Mouse (Mus musculus) liver, embryonic 13.5 days (tissue): ENCODE data around the gene Large2. TPM values are rescaled to one million over a fixed set of nuclear protein-coding genes. Genes with fewer than 3 reads are reported as not detected.
A peak's percentile ranks its signal among the peaks of the same experiment; 100 is the strongest.

Experiments
- ATAC-seq: fragments of 200-750 bp; cut with Nextera tagmentation; 2 replicates; pipeline ENCODE4 v1.8.0; 2017; ENCODE audit warnings: low read depth, mild to moderate bottlenecking, moderate number of reproducible peaks, moderate library complexity
- DNase-seq: peaks from one replicate; pipeline ENCODE4 v3.0.0; 2022
- H3K27ac ChIP-seq: fragments of 300-500 bp; sonication (generic); 2 replicates; pipeline ENCODE4 v1.5.1; 2015; ENCODE audit warnings: moderate library complexity, mild to moderate bottlenecking, inconsistent platforms
- H3K27me3 ChIP-seq: fragments of 300-500 bp; sonication (generic); 2 replicates; pipeline ENCODE4 v1.6.1; 2015; ENCODE audit warnings: mild to moderate bottlenecking, inconsistent platforms
- H3K36me3 ChIP-seq: fragments of 300-500 bp; sonication (generic); 2 replicates; pipeline ENCODE4 v1.6.1; 2015; ENCODE audit warnings: mild to moderate bottlenecking, inconsistent platforms
- H3K4me1 ChIP-seq: fragments of 300-500 bp; sonication (generic); replicated peaks from 2 replicates; pipeline ENCODE4 v1.6.1; 2015; ENCODE audit warnings: inconsistent platforms
- H3K4me2 ChIP-seq: fragments of 300-500 bp; sonication (generic); 2 replicates; pipeline ENCODE4 v1.6.1; 2015; ENCODE audit warnings: inconsistent platforms, mild to moderate bottlenecking, moderate library complexity
- H3K4me3 ChIP-seq: fragments of 300-500 bp; sonication (generic); replicated peaks from 2 replicates; pipeline ENCODE4 v1.5.1; 2015; ENCODE audit warnings: mild to moderate bottlenecking, inconsistent platforms
- H3K9ac ChIP-seq: fragments of 300-500 bp; sonication (generic); 2 replicates; pipeline ENCODE4 v1.6.1; 2015; ENCODE audit warnings: mild to moderate bottlenecking, inconsistent platforms
- H3K9me3 ChIP-seq: fragments of 300-500 bp; sonication (generic); replicated peaks from 2 replicates; pipeline ENCODE4 v1.6.1; 2016; ENCODE audit warnings: inconsistent platforms
- WGBS: fragments of 180-500 bp; shearing (Covaris S2); methylation state at CpG from one replicate; pipeline ENCODE4 v1.1.7; 2015; ENCODE audit not compliant: insufficient replicate concordance; 5-methylcytosine and 5-hydroxymethylcytosine counted together
- polyA plus RNA-seq: library from polyadenylated mRNA; unstranded; fragments of >200 nt; fragmentation: Nextera tagmentation; extraction: Ambion mirVana; gene quantifications from 2 replicates; pipeline ENCODE4 v1.2.1, GENCODE M21; 2015

The Large2 gene
- polyA plus RNA-seq, 1 experiment from 2014 or later, result 1.6 TPM

GRCm38 (mm10) chr2:92350686-92351085, 24.0 kb downstream of the Large2 start:
- ATAC-seq (peak; percentile 26; the same call in 1 of the 2 replicates), DNase-seq (no peak)
- H3K36me3 ChIP-seq, result no peaks in the 10 kb centered on the region; the same call in 1 of the 2 replicates
- no peaks in the 10 kb centered on the region for H3K27me3 ChIP-seq
- no peak overlapping the region for H3K4me2 ChIP-seq
- H3K9ac ChIP-seq, result no peak overlapping the region
- H3K9me3 ChIP-seq, result no peaks in the 10 kb centered on the region
- no peak overlapping the region for H3K4me3 ChIP-seq
- 47% methylated on average over 5 of the region's 5 CpGs for WGBS
- peaks cover 8% of the 10 kb centered on the region for H3K4me1 ChIP-seq
- H3K27ac ChIP-seq, result no peak overlapping the region

- peaks cover 8% of the 10 kb centered on the region for H3K4me1 ChIP-seq
- WGBS, result 59% methylated on average over 6 of the region's 6 CpGs
- no peak overlapping the region for H3K27ac ChIP-seq
- peaks cover 3% of the 10 kb centered on the region; the same call in 1 of the 2 replicates for H3K36me3 ChIP-seq
- no peaks in the 10 kb centered on the region for H3K27me3 ChIP-seq
- no peaks in the 10 kb centered on the region for H3K9me3 ChIP-seq
- H3K9ac ChIP-seq, result no peak overlapping the region
- H3K4me3 ChIP-seq, result no peak overlapping the region
- DNase-seq (no peak), ATAC-seq (no peak)
- H3K4me2 ChIP-seq, result no peak overlapping the region
Observed at GRCm38 (mm10) chr2:92349589-92350425, 24.9 kb downstream of the Large2 start.

- peaks cover 5% of the 10 kb centered on the region for H3K4me1 ChIP-seq
- H3K27ac ChIP-seq, result no peak overlapping the region
- ATAC-seq, result no peak
- H3K9me3 ChIP-seq, result no peaks in the 10 kb centered on the region
- H3K27me3 ChIP-seq, result no peaks in the 10 kb centered on the region
- DNase-seq, result no peak
- peaks cover 7% of the 10 kb centered on the region; the same call in 1 of the 2 replicates for H3K36me3 ChIP-seq
- 63% methylated on average over 2 of the region's 2 CpGs for WGBS
- no peak overlapping the region for H3K9ac ChIP-seq
- H3K4me2 ChIP-seq, result no peak overlapping the region
- no peak overlapping the region for H3K4me3 ChIP-seq
Observed at GRCm38 (mm10) chr2:92347191-92347590, 27.5 kb downstream of the Large2 start.

- no peaks in the 10 kb centered on the region for H3K9me3 ChIP-seq
- no peaks in the 10 kb centered on the region for H3K27me3 ChIP-seq
- no peak overlapping the region for H3K4me3 ChIP-seq
- no peak overlapping the region for H3K9ac ChIP-seq
- no peaks in the 10 kb centered on the region for H3K4me1 ChIP-seq
- no peak overlapping the region for H3K4me2 ChIP-seq
- ATAC-seq, result no peak
- no peak for DNase-seq
- no peak overlapping the region for H3K27ac ChIP-seq
- H3K36me3 ChIP-seq, result peaks cover 7% of the 10 kb centered on the region; the same call in 1 of the 2 replicates
Observed at GRCm38 (mm10) chr2:92342418-92342817, 32.3 kb downstream of the Large2 start.

GRCm38 (mm10) chr2:92331871-92332270, 42.8 kb downstream of the Large2 start:
- 76% methylated on average over 2 of the region's 2 CpGs for WGBS
- H3K27ac ChIP-seq, result no peak overlapping the region
- no peaks in the 10 kb centered on the region for H3K27me3 ChIP-seq
- H3K4me3 ChIP-seq, result no peak overlapping the region
- H3K4me2 ChIP-seq, result no peak overlapping the region
- ATAC-seq (no peak), DNase-seq (no peak)
- H3K4me1 ChIP-seq, result no peaks in the 10 kb centered on the region
- H3K9ac ChIP-seq, result no peak overlapping the region
- H3K9me3 ChIP-seq, result no peaks in the 10 kb centered on the region
- H3K36me3 ChIP-seq, result no peaks in the 10 kb centered on the region

- H3K27me3 ChIP-seq, result no peaks in the 10 kb centered on the region
- H3K4me2 ChIP-seq, result no peak overlapping the region
- no peak for ATAC-seq
- H3K9me3 ChIP-seq, result no peaks in the 10 kb centered on the region
- no peak overlapping the region for H3K4me3 ChIP-seq
- H3K36me3 ChIP-seq, result no peaks in the 10 kb centered on the region
- no peaks in the 10 kb centered on the region for H3K4me1 ChIP-seq
- H3K27ac ChIP-seq, result no peak overlapping the region
- 73% methylated on average over 2 of the region's 2 CpGs for WGBS
- DNase-seq, result no peak
- H3K9ac ChIP-seq, result no peak overlapping the region
Observed at GRCm38 (mm10) chr2:92331410-92331809, 43.3 kb downstream of the Large2 start.

- Histone ChIP-seq H3K27ac (no peak overlapping the region), H3K9me3 (no peaks in the 10 kb centered on the region), H3K4me1 (no peaks in the 10 kb centered on the region), H3K27me3 (no peaks in the 10 kb centered on the region), H3K9ac (no peak overlapping the region), H3K4me2 (no peak overlapping the region), H3K4me3 (no peak overlapping the region), H3K36me3 (no peaks in the 10 kb centered on the region)
- DNase-seq, result peak; percentile 13
- ATAC-seq, result no peak
- WGBS, result 33% methylated on average over 2 of the region's 2 CpGs
Observed at GRCm38 (mm10) chr2:92330840-92331239, 43.8 kb downstream of the Large2 start.

- Histone ChIP-seq H3K4me3 (no peak overlapping the region), H3K9ac (no peak overlapping the region), H3K4me1 (no peaks in the 10 kb centered on the region), H3K9me3 (no peaks in the 10 kb centered on the region), H3K4me2 (no peak overlapping the region), H3K36me3 (no peaks in the 10 kb centered on the region; the same call in 1 of the 2 replicates), H3K27ac (no peak overlapping the region), H3K27me3 (no peaks in the 10 kb centered on the region)
- no peak for ATAC-seq
- no peak for DNase-seq
- 71% methylated on average over 8 of the region's 8 CpGs for WGBS
Observed at GRCm38 (mm10) chr2:92328206-92328605, 46.5 kb downstream of the Large2 start.

- Histone ChIP-seq H3K4me2 (no peak overlapping the region), H3K27ac (no peak overlapping the region), H3K4me1 (no peaks in the 10 kb centered on the region), H3K4me3 (no peak overlapping the region), H3K36me3 (no peaks in the 10 kb centered on the region; the same call in 1 of the 2 replicates), H3K9ac (no peak overlapping the region), H3K9me3 (no peaks in the 10 kb centered on the region), H3K27me3 (no peaks in the 10 kb centered on the region)
- no peak for ATAC-seq
- WGBS, result 73% methylated on average over 4 of the region's 4 CpGs
- no peak for DNase-seq
Observed at GRCm38 (mm10) chr2:92327601-92328000, 47.1 kb downstream of the Large2 start.

GRCm38 (mm10) chr2:92326221-92326620, 48.4 kb downstream of the Large2 start:
- Histone ChIP-seq H3K4me2 (no peak overlapping the region), H3K27me3 (no peaks in the 10 kb centered on the region), H3K4me3 (no peak overlapping the region), H3K36me3 (peaks cover 6% of the 10 kb centered on the region; the same call in 1 of the 2 replicates), H3K27ac (no peak overlapping the region), H3K9me3 (no peaks in the 10 kb centered on the region), H3K9ac (no peak overlapping the region), H3K4me1 (no peaks in the 10 kb centered on the region)
- DNase-seq, result no peak
- 54% methylated on average over 1 of the region's 1 CpGs for WGBS
- no peak for ATAC-seq

- ATAC-seq (no peak), DNase-seq (no peak)
- H3K9ac ChIP-seq, result no peak overlapping the region
- peaks cover 6% of the 10 kb centered on the region; the same call in 1 of the 2 replicates for H3K36me3 ChIP-seq
- no peak overlapping the region for H3K27ac ChIP-seq
- H3K4me2 ChIP-seq, result no peak overlapping the region
- H3K4me1 ChIP-seq, result no peaks in the 10 kb centered on the region
- H3K9me3 ChIP-seq, result no peaks in the 10 kb centered on the region
- H3K27me3 ChIP-seq, result no peaks in the 10 kb centered on the region
- 78% methylated on average over 7 of the region's 7 CpGs for WGBS
- H3K4me3 ChIP-seq, result no peak overlapping the region
Observed at GRCm38 (mm10) chr2:92325676-92326075, 49.0 kb downstream of the Large2 start.

- ATAC-seq (no peak), DNase-seq (peak; percentile 7)
- H3K4me2 ChIP-seq, result no peak overlapping the region
- no peak overlapping the region for H3K27ac ChIP-seq
- 50% methylated on average over 2 of the region's 2 CpGs for WGBS
- no peaks in the 10 kb centered on the region for H3K4me1 ChIP-seq
- no peak overlapping the region for H3K4me3 ChIP-seq
- H3K9me3 ChIP-seq, result no peaks in the 10 kb centered on the region
- no peak overlapping the region for H3K9ac ChIP-seq
- H3K27me3 ChIP-seq, result no peaks in the 10 kb centered on the region
- H3K36me3 ChIP-seq, result peaks cover 6% of the 10 kb centered on the region; the same call in 1 of the 2 replicates
Observed at GRCm38 (mm10) chr2:92322669-92323068, 52.0 kb downstream of the Large2 start.
